Mouse (Mus musculus) embryo, embryonic 10.5 days (tissue): Measurements from ENCODE around the gene Fyco1.
A peak's percentile ranks its signal among the peaks of the same experiment; 100 is the strongest.

Experiments
- DNase-seq: peaks from one replicate; pipeline ENCODE4 v3.0.0-alpha.2; 2015; ENCODE audit warnings: low spot score

Gene Fyco1

GRCm38 (mm10) chr9:123851713-123852448, at the start of gene Fyco1:
TSS of gene Fyco1 (minus strand) at chr9:123851899.
- peak; percentile 97 for DNase-seq

- no peak for DNase-seq
Measured at GRCm38 (mm10) chr9:123872049-123872448, 20.4 kb upstream of the Fyco1 start.

GRCm38 (mm10) chr9:123869167-123869784, 17.6 kb upstream of the Fyco1 start:
- no peak for DNase-seq

GRCm38 (mm10) chr9:123863641-123864040, 11.9 kb upstream of the Fyco1 start:
- no peak for DNase-seq

GRCm38 (mm10) chr9:123862895-123863616, 11.4 kb upstream of the Fyco1 start:
- DNase-seq: no peak

- no peak for DNase-seq
Measured at GRCm38 (mm10) chr9:123861929-123862328, 10.2 kb upstream of the Fyco1 start, which contains the start of gene Xcr1. TSS of gene Xcr1 (minus strand) at chr9:123862029.

GRCm38 (mm10) chr9:123856836-123857235, 5.1 kb upstream of the Fyco1 start:
- no peak for DNase-seq

GRCm38 (mm10) chr9:123852449-123853390, 1.0 kb upstream of the Fyco1 start:
- no peak for DNase-seq

GRCm38 (mm10) chr9:123851062-123851712, 512 bp downstream of the Fyco1 start:
- DNase-seq: peak; percentile 67

- peak; percentile 30 for DNase-seq
Measured at GRCm38 (mm10) chr9:123850705-123851061, 1.0 kb downstream of the Fyco1 start.

- DNase-seq: no peak
Measured at GRCm38 (mm10) chr9:123849976-123850695, 1.6 kb downstream of the Fyco1 start.

GRCm38 (mm10) chr9:123846490-123846889, 5.2 kb downstream of the Fyco1 start:
- DNase-seq: no peak

GRCm38 (mm10) chr9:123845120-123845519, 6.6 kb downstream of the Fyco1 start:
- peak; percentile 1 for DNase-seq

GRCm38 (mm10) chr9:123844468-123844867, 7.2 kb downstream of the Fyco1 start:
- no peak for DNase-seq

GRCm38 (mm10) chr9:123840243-123840642, 11.5 kb downstream of the Fyco1 start:
- DNase-seq: no peak

GRCm38 (mm10) chr9:123835851-123836250, 15.8 kb downstream of the Fyco1 start:
- DNase-seq: no peak

GRCm38 (mm10) chr9:123828916-123829315, 22.8 kb downstream of the Fyco1 start:
- no peak for DNase-seq

GRCm38 (mm10) chr9:123826631-123827030, 25.1 kb downstream of the Fyco1 start:
- DNase-seq: no peak

- DNase-seq: no peak
Measured at GRCm38 (mm10) chr9:123818601-123819000, 33.1 kb downstream of the Fyco1 start.

- DNase-seq: no peak
Measured at GRCm38 (mm10) chr9:123815996-123816395, 35.7 kb downstream of the Fyco1 start.

GRCm38 (mm10) chr9:123815444-123815843, 36.3 kb downstream of the Fyco1 start:
- no peak for DNase-seq
